Mouse (Mus musculus) left cerebral cortex, postnatal 4 days (tissue): ENCODE measurements at regions not wholly inside any gene's neighbourhood (a gene's known extent, or its start where the extent isn't known, plus 50 kb on each side); places are given as distances from the start of the nearest gene placed in this dataset.

Source experiments
- DNase-seq: peaks from one replicate; pipeline ENCODE4 v3.0.0-alpha.2; 2022
- intact Hi-C: fragments of 180-260 bp; cut with DNase I; formaldehyde crosslinking; loops from one replicate; pipeline ENCODE4 v1.15.1; 2025

DNA sequence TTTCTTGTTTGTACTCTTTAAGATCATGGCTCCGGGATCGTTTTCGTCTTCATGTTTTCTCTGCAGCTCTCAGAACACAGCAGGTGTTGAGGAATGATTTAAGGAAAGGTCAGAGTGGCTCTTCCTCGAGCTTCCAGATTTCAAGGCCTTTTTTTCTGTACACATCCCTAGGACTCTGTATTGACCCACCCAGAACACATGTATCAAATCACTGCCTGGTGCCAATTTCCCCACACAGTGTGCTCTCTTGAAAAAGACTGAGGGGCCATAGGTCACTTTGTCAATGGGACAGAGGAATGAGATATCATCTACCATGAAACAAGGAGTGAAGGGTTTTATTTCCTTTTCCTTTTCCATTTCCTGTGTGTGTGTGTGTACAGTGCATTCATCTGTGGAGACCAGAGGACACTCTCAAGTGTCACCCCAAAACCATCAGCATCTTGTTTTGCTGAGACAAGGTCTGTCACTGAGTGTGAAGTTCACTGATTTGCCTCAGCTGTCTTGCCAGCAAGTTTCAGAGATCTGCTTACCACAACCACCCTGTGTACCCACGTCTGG, 157.4 kb upstream of the Cxcr4 start:
- intact Hi-C loops = no loop called here

GRCm38 (mm10) chr1:128747196-128747790, 155.2 kb upstream of the Cxcr4 start:
- intact Hi-C loops = no loop called here
- no peak for DNase-seq

More for the DNA sequence above, 157.4 kb upstream of the Cxcr4 start:
- no peak for DNase-seq

GRCm38 (mm10) chr1:128746461-128747009, 154.4 kb upstream of the Cxcr4 start:
- no peak for DNase-seq
- intact Hi-C loops = no loop called here

DNA sequence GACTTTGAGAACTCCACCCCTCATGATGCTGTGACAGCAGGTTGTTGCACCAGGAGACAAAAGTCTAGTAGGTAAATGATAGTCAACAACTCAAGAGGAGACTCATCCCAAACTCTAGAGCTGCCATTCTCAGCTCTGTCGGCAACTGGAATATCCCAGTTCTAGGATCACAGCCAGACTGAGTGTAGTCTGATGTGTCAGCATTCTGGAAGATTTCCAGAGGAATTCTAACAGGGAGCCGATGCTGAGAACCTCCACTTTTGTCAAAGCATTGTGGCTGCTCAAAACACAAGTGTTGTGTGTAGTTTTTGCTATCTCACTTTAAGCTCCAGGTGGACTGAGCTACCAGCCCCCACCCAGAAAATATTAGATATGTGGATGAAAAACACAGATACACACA, 148.5 kb upstream of the Cxcr4 start:
- no peak for DNase-seq
- intact Hi-C loops = no loop called here

DNA sequence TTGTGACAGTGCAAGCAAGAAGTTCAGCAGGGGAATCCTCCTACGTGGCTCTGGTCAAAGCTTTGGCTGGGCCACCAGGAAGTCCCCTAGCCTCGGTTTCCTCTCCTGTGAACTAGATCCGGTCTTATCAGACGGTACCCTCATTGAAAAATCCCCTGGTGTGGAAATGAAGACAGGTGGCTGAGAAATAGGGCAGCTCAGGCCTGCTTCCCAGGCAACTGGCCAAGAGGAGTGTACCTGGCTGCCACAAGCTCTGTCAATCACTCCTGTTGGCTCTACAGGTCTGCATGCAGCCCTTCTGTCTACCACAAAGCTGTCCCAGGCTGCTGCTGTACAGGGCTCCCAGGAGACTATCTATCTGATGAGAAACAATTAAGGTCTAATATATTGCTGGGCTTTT, 146.1 kb upstream of the Cxcr4 start:
- DNase-seq = peak; percentile 21
- intact Hi-C loops = no loop called here

GRCm38 (mm10) chr1:128734857-128735256, 142.8 kb upstream of the Cxcr4 start:
- intact Hi-C loops = no loop called here
- no peak for DNase-seq

DNA sequence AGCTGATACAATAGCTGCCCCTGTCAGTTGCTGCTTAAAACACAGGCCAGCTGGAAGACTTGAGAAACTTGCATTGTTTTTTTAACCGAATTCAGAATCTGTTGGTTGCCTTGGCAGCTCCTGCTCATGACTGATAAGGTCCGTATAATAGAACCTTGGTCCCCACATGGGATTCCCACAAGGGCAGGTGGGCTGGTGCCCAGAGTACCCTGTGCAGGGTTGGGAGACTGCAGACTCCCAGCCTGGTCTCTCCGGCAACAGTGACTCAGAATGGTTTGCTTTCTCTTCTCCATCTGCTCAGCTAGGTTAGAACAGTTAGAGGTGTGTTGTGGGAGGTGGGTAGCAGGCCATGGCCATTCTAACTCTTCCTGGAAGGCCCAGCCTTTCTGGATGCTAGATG, 139.4 kb upstream of the Cxcr4 start:
- no peak for DNase-seq
- intact Hi-C loops = no loop called here

- intact Hi-C loops = no loop called here
- DNase-seq = no peak
Measured at GRCm38 (mm10) chr1:128724433-128725091, 132.5 kb upstream of the Cxcr4 start.

- intact Hi-C loops = no loop called here
- DNase-seq = no peak
Measured at GRCm38 (mm10) chr1:128723843-128724242, 131.8 kb upstream of the Cxcr4 start.

- no peak for DNase-seq
- intact Hi-C loops = no loop called here
Measured at GRCm38 (mm10) chr1:128722061-128722471, 130.0 kb upstream of the Cxcr4 start.

- intact Hi-C loops = no loop called here
- no peak for DNase-seq
Measured at GRCm38 (mm10) chr1:128714843-128715242, 122.8 kb upstream of the Cxcr4 start.

DNA sequence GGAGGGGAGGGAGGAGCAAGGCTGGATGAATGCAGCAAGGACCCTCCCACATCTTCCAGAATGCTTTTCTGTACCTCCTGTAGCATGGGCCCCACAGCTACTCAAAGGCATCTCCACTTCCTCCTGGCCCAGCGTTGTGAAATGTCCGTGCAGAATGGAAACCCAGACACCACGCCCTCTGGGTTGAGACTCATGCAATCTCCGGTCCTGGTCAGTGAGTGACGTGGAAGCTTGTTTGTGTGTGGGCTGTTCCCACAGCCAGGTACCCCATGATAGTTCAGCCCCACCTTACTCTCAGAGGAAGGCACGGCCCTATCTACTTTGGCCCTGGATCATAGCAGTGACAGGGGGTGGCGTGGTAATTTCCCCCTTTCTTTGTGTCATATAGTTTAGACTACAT, 120.8 kb upstream of the Cxcr4 start:
- intact Hi-C loops = no loop called here
- DNase-seq = no peak

DNA sequence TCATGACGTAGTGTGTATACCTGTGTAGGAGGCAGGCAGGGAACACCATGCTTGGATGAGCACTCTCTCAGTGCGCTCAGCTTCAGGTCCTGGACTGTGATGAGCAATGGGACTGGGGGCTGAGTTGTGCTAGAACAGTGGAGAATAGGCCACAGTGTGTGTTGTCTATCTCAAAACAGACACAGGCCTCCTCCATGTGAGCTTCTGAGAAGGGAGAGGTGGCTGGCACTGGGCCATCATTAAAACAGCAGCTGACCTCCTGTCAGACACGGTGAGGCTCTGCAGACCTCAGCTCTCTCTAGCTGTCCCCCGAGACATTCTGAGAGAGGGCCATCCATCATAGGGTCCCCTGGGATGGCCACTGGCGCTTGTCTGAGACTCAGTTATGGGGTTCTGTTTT, 119.0 kb upstream of the Cxcr4 start:
- DNase-seq = no peak
- intact Hi-C loops = no loop called here

- DNase-seq = no peak
- intact Hi-C loops = no loop called here
Measured at GRCm38 (mm10) chr1:128707747-128708146, 115.7 kb upstream of the Cxcr4 start.

GRCm38 (mm10) chr1:128706167-128706566, 114.1 kb upstream of the Cxcr4 start:
- no peak for DNase-seq

GRCm38 (mm10) chr1:128705071-128705503, 113.0 kb upstream of the Cxcr4 start:
- DNase-seq = no peak
- intact Hi-C loops = no loop called here

More at GRCm38 (mm10) chr1:128706167-128706566, 114.1 kb upstream of the Cxcr4 start:
- intact Hi-C loops = no loop called here

DNA sequence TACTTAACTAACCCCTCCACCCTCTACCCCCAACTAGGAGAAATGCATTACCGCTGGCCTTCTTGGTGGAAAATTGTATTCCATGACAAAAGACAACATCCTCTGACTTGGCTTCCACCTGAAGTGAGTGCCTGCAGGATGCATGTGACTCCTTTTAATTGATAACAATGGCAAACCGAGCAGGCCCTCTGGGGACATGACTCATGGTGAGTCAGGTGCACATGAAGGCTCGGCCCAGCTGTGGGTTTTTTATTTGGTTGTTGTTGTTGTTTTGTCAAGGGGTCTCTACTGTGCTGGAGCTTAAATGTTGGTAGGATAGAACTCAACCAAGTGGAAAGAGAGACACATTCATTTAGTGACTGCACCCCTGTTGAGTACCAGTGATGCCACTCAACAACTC, 109.2 kb upstream of the Cxcr4 start:
- DNase-seq = no peak
- intact Hi-C loops = no loop called here

- no peak for DNase-seq
- intact Hi-C loops = no loop called here
Measured at GRCm38 (mm10) chr1:128697962-128698361, 105.9 kb upstream of the Cxcr4 start.

DNA sequence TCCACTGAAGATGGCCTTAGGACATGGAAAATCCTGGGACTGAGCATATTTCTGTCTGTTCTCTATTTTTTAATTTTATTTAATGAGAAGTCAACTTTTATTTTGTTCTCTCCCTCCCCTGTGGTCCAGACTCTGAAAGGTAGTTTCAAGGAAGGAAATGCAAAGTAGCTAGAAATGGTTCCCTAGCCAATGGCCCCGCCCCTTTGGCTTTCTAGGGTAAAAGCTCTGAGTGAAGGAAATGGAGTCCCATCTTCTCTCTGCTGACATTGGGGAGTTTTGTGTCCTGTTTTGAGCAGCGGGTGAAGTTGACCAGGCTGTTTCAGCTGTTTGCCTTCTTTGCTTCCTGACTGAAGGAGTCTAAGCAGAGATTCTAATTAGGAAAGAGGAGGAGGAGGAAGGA, 103.8 kb upstream of the Cxcr4 start:
- intact Hi-C loops = no loop called here
- DNase-seq = no peak

DNA sequence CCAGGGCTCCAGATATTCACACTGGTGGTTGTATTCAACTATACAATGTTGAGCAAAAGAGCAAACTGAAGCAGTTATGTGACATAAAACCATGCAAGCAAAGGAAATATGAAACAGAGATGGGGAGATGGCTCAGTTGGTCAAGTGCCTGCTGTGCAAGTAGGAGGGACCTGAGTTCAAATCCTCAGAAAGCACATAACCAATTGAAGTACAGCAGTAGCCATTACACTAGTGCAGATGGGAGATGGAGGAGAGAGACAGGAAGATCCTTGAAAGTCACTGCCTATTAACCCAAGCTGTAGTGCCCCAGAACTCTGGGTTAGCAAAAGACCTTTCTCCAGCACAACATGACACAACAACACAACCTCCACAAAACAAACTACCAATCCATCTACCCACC, 100.7 kb upstream of the Cxcr4 start:
- intact Hi-C loops = no loop called here
- no peak for DNase-seq

DNA sequence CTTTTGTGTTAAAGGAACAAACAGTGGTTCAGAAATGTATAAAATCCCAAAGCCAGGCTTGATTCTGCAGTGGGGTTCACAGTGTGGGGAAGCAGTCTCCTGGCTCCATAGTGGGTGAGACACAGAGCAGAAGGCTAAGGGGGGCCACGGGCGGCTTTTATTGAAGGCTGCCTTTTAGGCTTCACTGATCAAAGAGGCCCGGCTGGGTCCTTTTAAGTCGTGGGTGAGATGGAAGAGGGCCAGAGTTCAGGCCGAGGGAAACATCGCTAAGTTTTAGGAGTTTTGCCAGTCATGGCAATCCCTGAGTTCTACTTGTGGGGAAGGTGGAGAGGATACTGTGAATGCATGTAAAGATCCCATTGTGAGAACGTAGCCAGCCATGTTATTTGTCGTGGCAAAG, 100.2 kb upstream of the Cxcr4 start:
- DNase-seq = peak; percentile 37
- intact Hi-C loops = no loop called here

GRCm38 (mm10) chr1:128687236-128687927, 95.3 kb upstream of the Cxcr4 start:
- no peak for DNase-seq
- intact Hi-C loops = no loop called here
